Mouse (Mus musculus) heart, embryonic 16.5 days (tissue): ENCODE data around the gene Sypl2. TPM values are rescaled to one million over a fixed set of nuclear protein-coding genes. Genes with fewer than 3 reads are reported as not detected.

Experiments used
- ATAC-seq: fragments of 200-750 bp; cut with Nextera tagmentation; replicated peaks from 2 replicates; pipeline ENCODE4 v1.8.0; 2017; ENCODE audit warnings: moderate number of reproducible peaks; ENCODE audit not compliant: insufficient read depth, low FRiP score; ENCODE audit errors: extremely low read depth
- H3K27ac ChIP-seq: fragments of 300-500 bp; sonication (generic); 2 replicates; pipeline ENCODE4 v1.5.1; 2014; ENCODE audit warnings: mild to moderate bottlenecking, low read length, control low read depth, moderate library complexity
- H3K27me3 ChIP-seq: fragments of 300-500 bp; sonication (generic); 2 replicates; pipeline ENCODE4 v1.6.1; 2014; ENCODE audit warnings: low read length, mixed read lengths; ENCODE audit not compliant: control insufficient read depth, insufficient read depth
- H3K36me3 ChIP-seq: fragments of 300-500 bp; sonication (generic); 2 replicates; pipeline ENCODE4 v1.6.1; 2014; ENCODE audit not compliant: control insufficient read depth, insufficient read depth
- H3K4me1 ChIP-seq: fragments of 300-500 bp; sonication (generic); 2 replicates; pipeline ENCODE4 v1.6.1; 2014; ENCODE audit warnings: low read length, mixed read lengths; ENCODE audit not compliant: control insufficient read depth, insufficient read depth
- H3K4me2 ChIP-seq: fragments of 300-500 bp; sonication (generic); 2 replicates; pipeline ENCODE4 v1.6.1; 2014; ENCODE audit warnings: low read depth, mild to moderate bottlenecking, control low read depth, low read length
- H3K4me3 ChIP-seq: fragments of 300-500 bp; sonication (generic); 2 replicates; pipeline ENCODE4 v1.5.1; 2014; ENCODE audit warnings: mild to moderate bottlenecking, control low read depth, low read length
- H3K9ac ChIP-seq: fragments of 300-500 bp; sonication (generic); 2 replicates; pipeline ENCODE4 v1.6.1; 2014; ENCODE audit warnings: low read length, control low read depth
- H3K9me3 ChIP-seq: fragments of 300-500 bp; sonication (generic); replicated peaks from 2 replicates; pipeline ENCODE4 v1.6.1; 2016; ENCODE audit warnings: low read length; ENCODE audit not compliant: control insufficient read depth
- WGBS: fragments of 180-500 bp; shearing (Covaris S2); extraction: QIAGEN DNeasy Blood & Tissue Kit; methylation state at CpG from one replicate; pipeline ENCODE4 v1.1.7; 2014; 5-methylcytosine and 5-hydroxymethylcytosine counted together
- polyA plus RNA-seq: library from polyadenylated mRNA; unstranded; fragments of >200 nt; fragmentation: Nextera tagmentation; extraction: Ambion mirVana; gene quantifications from 2 replicates; pipeline ENCODE4 v1.2.1, GENCODE M21; 2015

Gene Sypl2
- polyA plus RNA-seq, 1 experiment from 2014 or later, result 2.3 TPM

DNA sequence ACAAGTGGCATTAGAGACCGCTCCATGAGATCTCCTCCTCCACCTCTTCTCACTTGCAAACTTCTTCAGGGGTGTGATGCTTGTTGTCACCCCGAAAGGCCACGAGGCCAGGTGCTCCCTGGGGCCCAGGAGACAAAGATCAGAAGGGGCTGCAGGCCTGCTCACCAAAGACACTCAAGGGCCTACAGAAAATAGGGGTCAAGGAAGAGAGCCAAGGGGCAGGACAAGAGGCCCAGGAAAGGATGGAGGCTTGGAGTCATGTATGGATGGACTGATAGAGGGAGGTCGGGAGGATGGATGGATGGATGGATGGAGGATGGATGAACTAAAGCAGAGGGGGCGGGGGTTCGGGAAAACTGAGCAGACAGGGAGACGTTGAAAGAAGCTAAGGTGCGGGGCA is 16.9 kb downstream of the Sypl2 start:
- peak overlapping the region; percentile 83 for H3K4me2 ChIP-seq
- H3K27ac ChIP-seq, result no peak overlapping the region
- 10% methylated on average over 8 of the region's 8 CpGs for WGBS

DNA sequence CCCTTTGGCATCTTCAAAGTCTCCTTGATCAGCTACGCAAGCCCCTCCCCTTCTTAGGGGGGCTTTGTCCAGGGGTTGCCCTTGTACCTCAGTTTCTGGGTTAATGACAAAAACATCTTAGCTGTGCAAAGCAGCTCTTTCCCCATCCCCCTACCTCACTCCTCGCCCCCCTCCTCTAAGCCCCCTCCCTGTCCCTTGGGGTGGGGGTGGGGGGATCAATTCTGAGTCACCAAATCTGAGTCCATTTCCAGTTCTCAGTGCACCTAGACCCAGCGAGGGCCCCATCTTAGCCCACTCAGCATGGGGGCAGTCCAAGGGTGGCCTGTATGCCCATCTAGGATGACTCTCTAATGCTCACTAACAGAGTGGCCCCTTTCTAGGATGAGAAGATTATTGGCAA is 17.4 kb downstream of the Sypl2 start:
- Histone ChIP-seq H3K9me3 (no peaks in the 10 kb centered on the region), H3K4me1 (peaks cover 16% of the 10 kb centered on the region), H3K27ac (no peak overlapping the region), H3K36me3 (peaks cover 9% of the 10 kb centered on the region), H3K4me2 (peak overlapping the region; percentile 83), H3K9ac (peak overlapping the region; percentile 8; the same call in 1 of the 2 replicates), H3K27me3 (no peaks in the 10 kb centered on the region), H3K4me3 (no peak overlapping the region; the same call in 1 of the 2 replicates)
- 80% methylated on average over 3 of the region's 3 CpGs for WGBS
- ATAC-seq, result no peak

More for the DNA sequence above, 16.9 kb downstream of the Sypl2 start:
- Histone ChIP-seq H3K4me3 (peak overlapping the region; percentile 57), H3K27me3 (no peaks in the 10 kb centered on the region), H3K9ac (peak overlapping the region; percentile 71), H3K36me3 (peaks cover 9% of the 10 kb centered on the region), H3K9me3 (no peaks in the 10 kb centered on the region), H3K4me1 (peaks cover 16% of the 10 kb centered on the region)
- ATAC-seq, result no peak

DNA sequence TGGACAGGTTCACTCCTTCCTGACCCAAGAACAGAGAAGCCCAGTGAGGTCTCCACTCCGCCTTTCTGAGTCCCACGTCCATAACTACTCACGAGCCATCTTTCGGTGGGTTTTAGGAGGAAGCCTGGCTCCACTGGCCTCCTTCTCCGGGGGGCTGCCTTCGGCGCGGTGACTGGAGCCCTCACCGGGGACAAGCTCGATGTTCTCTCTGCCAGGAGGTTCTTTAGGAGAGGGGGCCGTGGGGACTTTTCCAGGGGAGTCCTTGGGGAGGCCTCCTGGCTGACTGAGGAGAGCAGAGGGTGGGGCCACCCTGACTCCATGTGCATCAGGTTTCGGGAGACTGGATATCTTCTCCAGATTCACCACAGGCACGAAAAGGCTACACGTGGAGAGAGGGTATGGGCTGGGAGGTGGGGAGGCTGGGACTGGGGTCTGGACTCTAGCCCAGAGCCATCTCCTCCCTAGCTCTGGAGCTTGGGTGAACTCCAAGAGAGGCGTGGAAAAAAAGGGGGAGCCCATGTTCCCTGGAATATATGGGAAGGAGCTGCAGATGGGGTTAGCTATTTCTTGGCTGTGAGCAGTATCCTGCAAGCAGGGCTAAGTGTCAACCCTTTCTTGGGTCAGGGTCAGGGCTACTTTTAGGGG is 19.6 kb downstream of the Sypl2 start:
- no peaks in the 10 kb centered on the region for H3K9me3 ChIP-seq

DNA sequence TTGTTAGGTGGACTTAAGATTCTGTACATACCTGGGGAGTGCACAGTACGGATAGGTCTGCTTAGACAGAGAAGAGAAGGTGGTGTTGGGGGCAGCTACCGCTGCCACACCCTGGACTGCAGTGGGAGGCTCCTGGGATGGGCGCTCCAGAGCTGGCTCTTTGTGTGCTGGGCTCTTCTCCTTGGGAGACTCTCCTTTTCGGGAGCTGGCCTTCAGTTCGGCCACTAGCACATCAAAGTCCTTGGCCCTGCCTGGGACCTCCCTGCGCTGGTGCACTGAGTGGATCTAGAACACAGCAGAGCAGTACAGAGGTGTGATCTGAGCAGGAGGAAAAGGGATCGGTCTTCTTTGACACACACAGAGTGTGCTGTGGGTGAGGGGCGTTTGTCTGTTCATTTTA is 20.8 kb downstream of the Sypl2 start:
- ATAC-seq, result no peak
- H3K4me2 ChIP-seq, result no peak overlapping the region
- WGBS, result 85% methylated on average over 8 of the region's 8 CpGs
- no peaks in the 10 kb centered on the region for H3K27me3 ChIP-seq
- H3K9ac ChIP-seq, result no peak overlapping the region
- no peaks in the 10 kb centered on the region for H3K9me3 ChIP-seq
- H3K4me3 ChIP-seq, result no peak overlapping the region
- peaks cover 9% of the 10 kb centered on the region for H3K36me3 ChIP-seq
- no peak overlapping the region for H3K27ac ChIP-seq
- H3K4me1 ChIP-seq, result peaks cover 18% of the 10 kb centered on the region

More for the DNA sequence above, 19.6 kb downstream of the Sypl2 start:
- no peak overlapping the region for H3K4me2 ChIP-seq
- no peak for ATAC-seq
- H3K27ac ChIP-seq, result no peak overlapping the region
- H3K9ac ChIP-seq, result no peak overlapping the region
- WGBS, result 70% methylated on average over 15 of the region's 15 CpGs
- H3K4me1 ChIP-seq, result peaks cover 16% of the 10 kb centered on the region
- H3K27me3 ChIP-seq, result no peaks in the 10 kb centered on the region
- H3K4me3 ChIP-seq, result no peak overlapping the region
- peaks cover 9% of the 10 kb centered on the region for H3K36me3 ChIP-seq

DNA sequence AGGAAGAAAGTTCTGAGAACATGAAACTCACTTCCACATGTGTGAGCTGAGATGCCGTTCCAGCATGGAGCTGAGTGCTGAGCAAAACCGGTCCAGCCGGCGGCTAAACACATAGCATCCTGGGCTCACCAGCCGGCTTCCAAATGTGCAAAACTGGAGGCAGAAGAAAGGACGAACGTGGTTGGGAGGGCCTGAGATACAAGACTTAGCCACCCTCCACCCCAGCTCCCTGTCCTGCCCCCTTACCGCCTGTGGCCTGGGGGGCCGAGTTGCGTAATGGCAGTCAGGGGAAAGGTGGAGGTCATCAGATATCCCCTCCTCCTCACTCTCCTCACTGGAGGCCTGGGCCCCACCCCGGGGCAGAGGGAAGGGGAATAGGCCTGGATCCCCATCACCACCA is 22.0 kb downstream of the Sypl2 start:
- Histone ChIP-seq H3K4me1 (peaks cover 16% of the 10 kb centered on the region), H3K4me2 (no peak overlapping the region), H3K4me3 (no peak overlapping the region), H3K9ac (no peak overlapping the region), H3K27me3 (no peaks in the 10 kb centered on the region), H3K9me3 (no peaks in the 10 kb centered on the region), H3K27ac (no peak overlapping the region), H3K36me3 (peaks cover 9% of the 10 kb centered on the region)
- no peak for ATAC-seq
- 78% methylated on average over 11 of the region's 11 CpGs for WGBS

DNA sequence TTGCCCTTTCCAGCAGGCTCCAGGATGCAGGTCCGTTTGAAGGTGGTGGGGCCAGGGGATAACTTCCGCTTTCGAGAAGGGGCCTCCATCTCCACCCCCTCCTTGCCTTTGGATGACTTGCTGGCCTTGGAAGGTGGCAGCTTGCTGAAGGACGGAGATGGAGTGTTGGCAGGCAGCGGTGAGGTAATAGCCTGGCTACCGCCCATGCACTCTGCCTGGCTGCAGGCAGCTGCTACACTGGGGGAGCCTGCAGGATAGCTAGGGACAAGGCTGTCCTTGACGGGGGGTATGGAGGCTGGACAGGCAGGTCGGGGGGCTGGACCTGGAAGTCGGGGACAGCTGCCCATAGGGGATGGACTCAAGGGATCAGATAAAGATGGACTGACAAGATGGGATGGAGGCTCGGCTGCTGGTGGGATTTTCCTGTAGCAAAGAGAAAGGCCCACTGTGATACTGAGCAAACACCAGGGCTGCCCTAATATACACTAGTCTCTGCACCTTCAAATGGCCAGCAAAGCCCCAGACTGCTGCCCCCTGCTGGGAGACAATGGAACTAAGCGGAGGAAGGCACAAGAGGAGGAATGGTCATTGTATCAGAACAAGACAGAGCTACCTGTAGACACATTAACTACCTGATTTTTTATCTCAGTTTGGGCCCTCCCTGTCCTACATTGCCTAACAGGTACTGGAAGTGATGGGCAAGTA is 22.7 kb downstream of the Sypl2 start:
- Histone ChIP-seq H3K27me3 (no peaks in the 10 kb centered on the region), H3K9ac (no peak overlapping the region), H3K4me2 (no peak overlapping the region), H3K27ac (no peak overlapping the region), H3K4me1 (peaks cover 11% of the 10 kb centered on the region), H3K36me3 (peaks cover 13% of the 10 kb centered on the region), H3K4me3 (no peak overlapping the region), H3K9me3 (no peaks in the 10 kb centered on the region)
- no peak for ATAC-seq
- 77% methylated on average over 11 of the region's 11 CpGs for WGBS

DNA sequence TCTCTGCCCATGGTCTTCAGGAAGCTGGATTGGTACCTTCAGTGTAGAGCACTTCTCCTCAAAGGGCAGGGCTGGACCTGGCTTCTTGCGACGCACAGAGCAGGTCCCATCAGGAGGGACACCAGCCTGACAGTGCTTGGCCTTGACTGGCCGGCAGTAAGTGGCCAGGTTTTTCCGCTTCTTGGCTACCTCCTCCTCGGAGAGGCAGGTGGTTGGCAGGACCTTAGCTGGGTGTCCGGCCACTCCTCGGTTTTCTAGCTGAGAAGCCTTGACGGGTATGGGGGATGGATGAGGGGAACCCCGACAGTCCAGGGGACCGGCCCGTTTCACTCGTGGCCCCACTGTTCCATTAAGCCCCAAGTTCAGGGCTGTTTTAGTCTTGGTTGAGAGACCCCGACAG is 23.2 kb downstream of the Sypl2 start:
- H3K36me3 ChIP-seq, result peaks cover 13% of the 10 kb centered on the region
- H3K4me1 ChIP-seq, result peaks cover 11% of the 10 kb centered on the region
- 92% methylated on average over 13 of the region's 13 CpGs for WGBS
- no peak overlapping the region for H3K4me3 ChIP-seq
- no peaks in the 10 kb centered on the region for H3K9me3 ChIP-seq
- no peak overlapping the region for H3K4me2 ChIP-seq
- H3K27ac ChIP-seq, result no peak overlapping the region
- no peak for ATAC-seq
- no peaks in the 10 kb centered on the region for H3K27me3 ChIP-seq
- no peak overlapping the region for H3K9ac ChIP-seq

DNA sequence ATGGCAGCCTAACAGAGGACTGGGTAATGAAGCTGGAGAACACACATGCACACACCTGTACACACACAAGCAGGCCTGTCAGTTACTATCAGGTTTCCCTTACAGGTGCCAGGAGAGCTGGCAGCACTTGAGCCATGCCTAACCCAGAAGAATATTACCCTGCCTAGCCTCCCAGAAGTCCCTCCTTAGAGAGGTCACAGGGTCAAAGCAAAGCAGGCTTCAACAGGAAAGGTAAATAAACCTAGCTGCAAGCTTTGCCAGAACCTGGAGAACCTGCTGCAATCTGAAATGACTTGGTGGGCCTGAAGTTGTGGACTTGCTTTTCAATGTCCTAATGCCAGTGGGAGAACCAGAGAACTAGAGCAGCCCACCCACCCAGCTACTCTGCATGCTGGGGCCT is 23.9 kb downstream of the Sypl2 start:
- Histone ChIP-seq H3K27ac (no peak overlapping the region), H3K9ac (no peak overlapping the region), H3K27me3 (no peaks in the 10 kb centered on the region), H3K4me3 (no peak overlapping the region), H3K4me2 (no peak overlapping the region), H3K9me3 (no peaks in the 10 kb centered on the region), H3K36me3 (peaks cover 13% of the 10 kb centered on the region), H3K4me1 (peaks cover 13% of the 10 kb centered on the region)
- no peak for ATAC-seq
